Mouse (Mus musculus) gastrocnemius, postnatal 36 days (tissue): ENCODE data around the gene Plaa. TPM values are rescaled to one million over a fixed set of nuclear protein-coding genes. Genes with fewer than 3 reads are reported as not detected.

Experiments used
- DNase-seq, 2 experiments: peaks; one replicate each; pipeline ENCODE4 v3.0.0; 2022
- intact Hi-C: fragments of 180-260 bp; cut with DNase I; formaldehyde crosslinking; loops from one replicate; pipeline ENCODE4 v1.15.1; 2025
- total RNA-seq, 2 experiments: library from RNA; stranded (reverse); gene quantifications; 2 replicates each; pipeline ENCODE4 v1.2.3; 2021

Gene Plaa
- total RNA-seq, 2 experiments from 2014 or later, result 31.3 to 32.6 TPM

- no peak for DNase-seq
- intact Hi-C loops, result loop anchor here (5.0 kb wide), 1 partner anchor 45 kb away; the partner anchor contains the start of gene Plaa
Measured at GRCm38 (mm10) chr4:94557145-94557544, 45.9 kb downstream of the Plaa start.

- DNase-seq, result peak; percentile 88 to 91
- intact Hi-C loops, result loop anchor here (5.0 kb wide), 1 partner anchor 46 kb away; the partner anchor contains the start of gene Plaa
Measured at GRCm38 (mm10) chr4:94556265-94557054, 46.6 kb downstream of the Plaa start, which contains the start of the genes Gm10306 and Caap1. Gm10306 (plus strand) TSS chr4:94556546. Caap1 (minus strand) TSS chr4:94556796.

DNA sequence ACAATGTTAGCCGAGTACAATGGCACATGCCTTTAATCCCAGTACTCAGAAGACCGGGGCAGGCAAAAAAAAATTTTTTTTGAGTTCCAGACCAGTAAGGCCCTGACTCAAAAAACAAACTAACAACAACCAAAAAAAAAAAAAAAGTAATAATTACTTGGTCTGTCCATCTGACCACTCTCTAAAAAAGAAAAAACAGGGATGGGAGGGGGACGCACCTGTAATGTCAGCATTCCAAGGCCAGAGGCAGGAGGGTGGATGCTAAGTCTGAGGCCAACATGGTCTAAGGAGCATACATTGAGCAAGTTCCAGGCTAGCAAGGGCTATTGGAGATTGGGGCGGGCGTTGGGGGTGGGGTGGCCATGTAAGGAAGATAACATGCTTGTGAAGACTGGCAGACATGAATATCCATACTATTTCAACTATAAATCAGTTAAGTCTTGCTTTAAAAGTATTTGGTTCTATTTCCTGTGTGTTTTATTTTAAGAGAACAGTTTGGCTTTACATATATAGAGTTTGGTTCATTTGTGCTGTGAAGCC, 48.0 kb downstream of the Plaa start:
- intact Hi-C loops, result loop anchor here (5.0 kb wide), 1 partner anchor 47 kb away; the partner anchor contains the start of gene Plaa
- no peak for DNase-seq

GRCm38 (mm10) chr4:94544321-94544720, 58.7 kb downstream of the Plaa start:
- intact Hi-C loops, result no loop called here
- DNase-seq, result no peak

DNA sequence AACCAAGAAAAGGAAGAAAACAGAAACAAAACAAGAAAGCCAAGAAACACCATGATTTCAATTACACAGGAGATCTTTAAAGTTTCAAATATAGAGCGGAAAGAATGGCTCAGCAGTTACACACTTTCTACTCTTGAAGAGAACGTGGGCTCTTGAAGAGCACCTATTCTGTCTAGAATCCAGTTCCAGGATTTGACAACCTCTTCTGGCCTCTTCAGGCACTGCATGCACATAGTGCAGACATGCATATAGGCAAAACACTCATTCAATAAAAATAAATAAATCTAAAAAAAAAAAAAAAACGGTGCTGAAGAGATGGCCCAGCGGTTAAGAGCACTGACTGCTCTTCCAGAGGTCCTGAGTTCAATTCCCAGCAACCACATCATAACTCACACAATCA, 60.0 kb downstream of the Plaa start:
- no peak for DNase-seq

GRCm38 (mm10) chr4:94533205-94533604, 69.8 kb downstream of the Plaa start:
- no peak for DNase-seq
- intact Hi-C loops, result no loop called here

More for the DNA sequence above, 60.0 kb downstream of the Plaa start:
- intact Hi-C loops, result no loop called here

- DNase-seq, result no peak
- intact Hi-C loops, result no loop called here
Measured at GRCm38 (mm10) chr4:94529448-94529847, 73.6 kb downstream of the Plaa start.

GRCm38 (mm10) chr4:94523321-94523720, 79.7 kb downstream of the Plaa start:
- intact Hi-C loops, result no loop called here
- DNase-seq, result no peak

- peak in 1 of 2 experiments; percentile 8 for DNase-seq
- intact Hi-C loops, result no loop called here
Measured at GRCm38 (mm10) chr4:94517631-94518030, 85.4 kb downstream of the Plaa start.

Other genes with a start within 250 kb of the Plaa start
- gene Gm10306, start 46.7 kb downstream of the Plaa start, total RNA-seq, result not detected
- 1 to 10 TPM; 1.9 to 2.4 TPM for gene Caap1, start 46.4 kb downstream of the Plaa start, total RNA-seq
- 1 to 10 TPM; 6.1 TPM for gene Ift74, start 11.2 kb upstream of the Plaa start, total RNA-seq
- not detected for gene Lrrc19, start 46.9 kb upstream of the Plaa start, total RNA-seq
- gene Tek, start 136.0 kb upstream of the Plaa start, total RNA-seq, result 10 to 100 TPM; 11.7 to 13.7 TPM